Mouse (Mus musculus): ENCODE results near the gene Gapdh. TPM values are rescaled to one million over a fixed set of nuclear protein-coding genes. Genes with fewer than 3 reads are reported as not detected.

Gapdh gene
- total RNA-seq, 1 experiment from 2014 or later = 1,510 TPM

Small RNA genes within 50 kb of the gene (microRNA-seq; reads per million reads assigned to microRNA genes)
- 0 to 0.36 reads per million in 2 experiments for gene Mir3098

Other genes starting within 250 kb of the Gapdh start
- gene Ptms, start 246.4 kb downstream of the Gapdh start, total RNA-seq (2021) = 790 and 858 TPM in 2 replicates
- gene Mlf2, start 235.1 kb downstream of the Gapdh start, total RNA-seq (2021) = 271 and 277 TPM in 2 replicates
- 172 and 177 TPM in 2 replicates for gene Cops7a, start 200.9 kb downstream of the Gapdh start, total RNA-seq (2021)
- gene Pianp, start 169.8 kb downstream of the Gapdh start, total RNA-seq (2021) = 1.2 and 2.1 TPM in 2 replicates
- gene Zfp384, start 157.3 kb downstream of the Gapdh start, total RNA-seq (2021) = 59.6 and 61.3 TPM in 2 replicates
- 82.3 and 102 TPM in 2 replicates for gene Ing4, start 126.7 kb downstream of the Gapdh start, total RNA-seq (2021)
- gene Acrbp, start 116.8 kb downstream of the Gapdh start, total RNA-seq (2021) = 10.4 and 11.7 TPM in 2 replicates
- 0.36 TPM in 1 of 2 replicates, not detected in the other for gene Lpar5, start 98.5 kb downstream of the Gapdh start, total RNA-seq (2021)
- gene Chd4, start 70.5 kb downstream of the Gapdh start, total RNA-seq (2021) = 175 and 203 TPM in 2 replicates
- 36.2 and 44.0 TPM in 2 replicates for gene Nop2, start 34.6 kb downstream of the Gapdh start, total RNA-seq (2021)
- gene Iffo1, start 21.2 kb downstream of the Gapdh start, total RNA-seq (2021) = 27.8 and 43.8 TPM in 2 replicates
- gene Ncapd2, start 25.2 kb upstream of the Gapdh start, total RNA-seq (2021) = 35.6 and 48.3 TPM in 2 replicates
- 158 and 198 TPM in 2 replicates for gene Mrpl51, start 25.3 kb upstream of the Gapdh start, total RNA-seq (2021)
- 81.4 and 102 TPM in 2 replicates for gene Vamp1, start 49.1 kb upstream of the Gapdh start, total RNA-seq (2021)
- gene Tapbpl, start 65.4 kb upstream of the Gapdh start, total RNA-seq (2021) = 7.6 and 9.8 TPM in 2 replicates
- gene Cd27, start 70.5 kb upstream of the Gapdh start, total RNA-seq (2021) = 0.79 TPM in 1 of 2 replicates, not detected in the other
- gene Tuba3a, start 119.6 kb upstream of the Gapdh start, total RNA-seq (2021) = not detected in 2 replicates
- 78.7 and 91.8 TPM in 2 replicates for gene Ltbr, start 147.4 kb upstream of the Gapdh start, total RNA-seq (2021)
- gene Scnn1a, start 154.2 kb upstream of the Gapdh start, total RNA-seq (2021) = 1.6 and 1.9 TPM in 2 replicates
- 247 and 250 TPM in 2 replicates for gene Tnfrsf1a, start 182.9 kb upstream of the Gapdh start, total RNA-seq (2021)
- 0.30 and 0.38 TPM in 2 replicates for gene Plekhg6, start 214.3 kb upstream of the Gapdh start, total RNA-seq (2021)